Mouse (Mus musculus) intestine, embryonic 14.5 days (tissue): ENCODE results near the gene Olfr1469. TPM values are rescaled to one million over a fixed set of nuclear protein-coding genes. Genes with fewer than 3 reads are reported as not detected.
"Not testable (repeated sequence)": the region's sequence is repeated elsewhere in the genome, so short reads cannot be mapped to it uniquely, and the experiment has no call there.

Experiments
- ATAC-seq: fragments of 200-750 bp; cut with Nextera tagmentation; replicated peaks from 2 replicates; pipeline ENCODE4 v1.8.0; 2017; ENCODE audit warnings: low read depth, moderate number of reproducible peaks, moderate TSS enrichment, moderate library complexity; ENCODE audit not compliant: low FRiP score, low TSS enrichment
- DNase-seq: peaks from one replicate; pipeline ENCODE4 v3.0.0-alpha.2; 2018; ENCODE audit warnings: low spot score
- H3K27ac ChIP-seq: fragments of 300-500 bp; sonication (generic); 2 replicates; pipeline ENCODE4 v1.5.1; 2014; ENCODE audit warnings: low read depth, mild to moderate bottlenecking, control low read depth
- H3K27me3 ChIP-seq: fragments of 300-500 bp; sonication (generic); replicated peaks from 2 replicates; pipeline ENCODE4 v1.6.1; 2014; ENCODE audit warnings: low read length, control low read depth; ENCODE audit not compliant: control insufficient read depth, insufficient read depth
- H3K36me3 ChIP-seq: fragments of 300-500 bp; sonication (generic); 2 replicates; pipeline ENCODE4 v1.6.1; 2014; ENCODE audit warnings: low read length, control low read depth; ENCODE audit not compliant: control insufficient read depth, insufficient read depth
- H3K4me1 ChIP-seq: fragments of 300-500 bp; sonication (generic); replicated peaks from 2 replicates; pipeline ENCODE4 v1.6.1; 2014; ENCODE audit warnings: low read length, control low read depth, mixed read lengths; ENCODE audit not compliant: control insufficient read depth, insufficient read depth
- H3K4me2 ChIP-seq: fragments of 300-500 bp; sonication (generic); 2 replicates; pipeline ENCODE4 v1.6.1; 2014; ENCODE audit warnings: low read length
- H3K4me3 ChIP-seq: fragments of 300-500 bp; sonication (generic); 2 replicates; pipeline ENCODE4 v1.5.1; 2014; ENCODE audit warnings: low read depth, low read length, control low read depth, mixed read lengths
- H3K9ac ChIP-seq: fragments of 300-500 bp; sonication (generic); 2 replicates; pipeline ENCODE4 v1.6.1; 2014; ENCODE audit warnings: mild to moderate bottlenecking, low read length
- H3K9me3 ChIP-seq: fragments of 300-500 bp; sonication (generic); 2 replicates; pipeline ENCODE4 v1.6.1; 2016; ENCODE audit warnings: low read length, control low read depth; ENCODE audit not compliant: control insufficient read depth
- WGBS: fragments of 180-500 bp; shearing (Covaris S2); extraction: QIAGEN DNeasy Blood & Tissue Kit; methylation state at CpG from one replicate; pipeline ENCODE4 v1.1.7; 2014; 5-methylcytosine and 5-hydroxymethylcytosine counted together
- polyA plus RNA-seq: library from polyadenylated mRNA; unstranded; fragments of >200 nt; fragmentation: Nextera tagmentation; extraction: Ambion mirVana; gene quantifications from 2 replicates; pipeline ENCODE4 v1.2.1, GENCODE M21; 2014

The Olfr1469 gene
- not detected in 2 replicates for polyA plus RNA-seq

DNA sequence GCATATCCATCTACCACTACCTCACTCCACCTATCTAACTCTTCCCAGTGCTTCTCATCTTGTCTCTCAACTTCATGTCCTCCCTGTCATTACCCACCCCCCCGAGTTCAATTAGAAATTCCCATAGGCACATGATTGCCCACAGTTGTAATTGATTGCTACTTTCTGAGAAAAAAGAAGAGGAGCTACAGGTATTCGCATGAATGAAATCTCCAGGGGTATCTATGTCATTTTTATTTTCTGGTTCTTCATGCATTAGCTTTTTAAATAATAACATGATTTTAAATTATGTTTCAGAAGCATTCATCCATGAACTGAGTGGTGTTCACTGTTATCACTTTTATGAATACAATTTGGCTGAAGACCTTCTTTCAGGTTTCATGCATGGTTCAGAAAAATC lies at the start of gene Olfr1469:
Olfr1469 (plus strand) TSS at position 301 of the 400 bp plus-strand sequence.
- Histone ChIP-seq H3K27me3 (no peaks in the 10 kb centered on the region), H3K9me3 (no peaks in the 10 kb centered on the region), H3K36me3 (no peaks in the 10 kb centered on the region), H3K4me1 (no peaks in the 10 kb centered on the region), H3K9ac (no peak within 1 kb of the TSS), H3K27ac (no peak within 1 kb of the TSS), H3K4me3 (no peak within 1 kb of the TSS), H3K4me2 (no peak within 1 kb of the TSS)
- ATAC-seq (no peak), DNase-seq (no peak)
- 86% methylated on average over 2 of the region's 2 CpGs for WGBS

DNA sequence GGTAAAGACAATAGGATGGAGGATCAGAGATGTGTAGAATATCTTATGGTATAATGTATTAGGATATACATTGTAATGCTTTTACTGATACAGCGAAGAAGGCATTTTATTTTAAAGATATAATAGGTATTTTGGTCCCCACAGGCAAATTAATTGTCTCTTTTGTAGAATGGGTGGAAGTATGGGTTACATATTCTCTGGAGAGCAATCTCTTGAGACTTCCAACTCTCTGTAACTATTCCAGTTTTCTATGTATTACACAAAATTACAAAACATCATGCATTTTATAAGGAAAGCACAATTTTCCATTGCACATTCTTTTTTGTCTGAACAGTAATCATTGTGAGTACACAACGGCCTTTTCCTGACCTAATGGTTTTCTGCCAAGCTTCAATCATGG lies 45.7 kb upstream of the Olfr1469 start, which contains the start of gene Olfr1467:
Olfr1467 (plus strand) TSS at position 301 of the 400 bp plus-strand sequence.
- H3K4me3 ChIP-seq, result no peak within 1 kb of the TSS
- ATAC-seq (no peak), DNase-seq (no peak)
- H3K9ac ChIP-seq, result no peak within 1 kb of the TSS
- no peaks in the 10 kb centered on the region for H3K4me1 ChIP-seq
- H3K9me3 ChIP-seq, result no peaks in the 10 kb centered on the region
- no peaks in the 10 kb centered on the region for H3K27me3 ChIP-seq
- no peak within 1 kb of the TSS for H3K27ac ChIP-seq
- no peaks in the 10 kb centered on the region for H3K36me3 ChIP-seq
- no peak within 1 kb of the TSS for H3K4me2 ChIP-seq
- WGBS, result 78% methylated on average over 2 of the region's 2 CpGs

DNA sequence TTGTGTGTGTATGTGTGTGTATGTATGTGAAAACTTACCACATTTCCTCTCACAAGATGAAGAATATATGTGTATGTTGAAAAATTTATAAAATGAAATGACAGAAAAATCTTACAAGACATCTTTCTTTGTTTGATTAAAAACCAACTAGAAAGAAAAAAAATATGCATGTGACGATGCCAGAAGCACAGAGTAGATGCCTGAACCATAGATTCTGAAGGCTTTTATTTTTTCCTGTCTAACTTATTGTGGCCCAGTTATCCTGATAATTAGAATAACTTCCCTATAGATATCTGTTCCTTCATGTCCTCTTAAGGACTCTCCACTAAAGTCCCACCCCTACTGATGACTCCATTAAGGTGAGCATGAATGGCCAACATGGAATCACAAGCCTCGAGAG lies 35.5 kb downstream of the Olfr1469 start, which contains the start of gene Olfr1471:
Olfr1471 (plus strand) TSS at position 301 of the 400 bp plus-strand sequence.
- H3K4me3 ChIP-seq, H3K36me3 ChIP-seq, ATAC-seq, H3K9ac ChIP-seq, H3K9me3 ChIP-seq, H3K27ac ChIP-seq, H3K4me1 ChIP-seq, DNase-seq, H3K27me3 ChIP-seq, H3K4me2 ChIP-seq: not testable (repeated sequence)
- WGBS, result 69% methylated on average over 2 of the region's 2 CpGs

DNA sequence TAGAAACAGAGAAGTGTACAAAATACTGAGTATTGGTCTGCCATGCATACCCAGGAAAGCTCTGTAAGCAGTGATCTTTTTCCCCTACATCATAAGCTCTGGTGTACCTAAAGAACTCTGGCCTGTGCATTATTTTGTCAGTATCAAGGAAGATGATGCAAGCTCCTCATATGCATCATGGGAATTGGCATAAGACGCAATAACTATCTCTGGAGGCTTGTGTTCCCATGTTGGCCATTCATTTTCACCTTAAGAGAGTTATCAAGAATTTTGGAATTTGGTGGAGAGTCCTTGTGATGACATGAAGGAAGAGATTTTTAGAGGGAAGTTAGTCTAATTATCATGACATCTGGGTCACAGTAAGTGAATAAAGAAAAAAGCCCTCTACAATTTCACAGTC lies 48.3 kb downstream of the Olfr1469 start, which contains the start of gene Olfr1472:
Olfr1472 (minus strand) TSS at position 101 of the 400 bp plus-strand sequence.
- no peak within 1 kb of the TSS for H3K4me2 ChIP-seq
- WGBS, result 71% methylated on average over 1 of the region's 1 CpGs
- H3K27ac ChIP-seq, result no peak within 1 kb of the TSS
- no peak for ATAC-seq
- no peaks in the 10 kb centered on the region for H3K4me1 ChIP-seq
- no peak for DNase-seq
- H3K36me3 ChIP-seq, result no peaks in the 10 kb centered on the region
- no peaks in the 10 kb centered on the region for H3K9me3 ChIP-seq
- H3K9ac ChIP-seq, result no peak within 1 kb of the TSS
- no peak within 1 kb of the TSS for H3K4me3 ChIP-seq
- no peaks in the 10 kb centered on the region for H3K27me3 ChIP-seq

Other genes with a start within 250 kb of the Olfr1469 start
- gene Olfr1461, start 244.8 kb upstream of the Olfr1469 start, polyA plus RNA-seq, result not detected in 2 replicates
- gene Olfr1462, start 222.1 kb upstream of the Olfr1469 start, polyA plus RNA-seq, result not detected in 2 replicates
- gene Olfr1463, start 176.5 kb upstream of the Olfr1469 start, polyA plus RNA-seq, result not detected in 2 replicates
- not detected in 2 replicates for gene Olfr1465, start 92.3 kb upstream of the Olfr1469 start, polyA plus RNA-seq
- not detected in 2 replicates for gene Olfr1466, start 69.0 kb upstream of the Olfr1469 start, polyA plus RNA-seq
- not detected in 2 replicates for gene Olfr1467, start 45.6 kb upstream of the Olfr1469 start, polyA plus RNA-seq
- not detected in 2 replicates for gene Olfr1471, start 35.6 kb downstream of the Olfr1469 start, polyA plus RNA-seq
- not detected in 2 replicates for gene Olfr1472, start 48.2 kb downstream of the Olfr1469 start, polyA plus RNA-seq
- gene Olfr1474, start 61.7 kb downstream of the Olfr1469 start, polyA plus RNA-seq, result not detected in 2 replicates
- gene Olfr1475, start 72.3 kb downstream of the Olfr1469 start, polyA plus RNA-seq, result not detected in 2 replicates
- not detected in 2 replicates for gene Olfr1477, start 92.7 kb downstream of the Olfr1469 start, polyA plus RNA-seq
- not detected in 2 replicates for gene Olfr1480, start 120.1 kb downstream of the Olfr1469 start, polyA plus RNA-seq
- gene Olfr1484, start 175.7 kb downstream of the Olfr1469 start, polyA plus RNA-seq, result not detected in 2 replicates
- gene Olfr1487, start 209.5 kb downstream of the Olfr1469 start, polyA plus RNA-seq, result not detected in 2 replicates
- gene Olfr1489, start 223.8 kb downstream of the Olfr1469 start, polyA plus RNA-seq, result not detected in 2 replicates
- not detected in 2 replicates for gene Olfr1490, start 243.2 kb downstream of the Olfr1469 start, polyA plus RNA-seq